Mouse (Mus musculus) heart, adult 2 months (tissue): ENCODE measurements around the gene Rfx5.

Source experiments
- EP300 ChIP-seq: fragments of 200-500 bp; IDR thresholded peaks from 2 replicates; pipeline ENCODE4 v1.6.1; 2011; ENCODE audit warnings: low read depth, low read length, control low read depth; ENCODE audit not compliant: insufficient read depth
- POLR2A ChIP-seq: fragments of 200-500 bp; IDR thresholded peaks from 2 replicates; pipeline ENCODE4 v1.6.1; 2011; ENCODE audit warnings: mild to moderate bottlenecking, low read depth, low read length, control low read depth; ENCODE audit not compliant: insufficient read depth

DNA sequence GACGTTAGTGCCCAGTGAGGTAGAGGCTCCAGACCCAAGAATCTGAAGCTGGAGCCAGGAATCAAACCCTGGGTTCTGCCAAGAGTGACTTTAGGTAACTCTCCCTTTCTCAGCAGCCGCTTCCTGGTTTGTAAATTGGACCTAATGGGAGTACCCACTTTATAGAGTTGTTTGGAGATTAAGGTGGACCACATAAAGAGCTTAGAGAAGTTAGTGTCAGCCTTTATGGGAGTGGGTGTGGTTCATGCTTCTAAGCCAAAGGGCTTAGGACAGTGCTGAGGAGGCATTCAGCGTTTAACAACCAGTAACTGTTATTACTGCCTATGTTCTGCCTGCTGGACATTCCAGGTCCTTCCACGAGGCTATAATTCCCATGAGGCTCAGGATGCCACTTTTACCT, 35.0 kb upstream of the Rfx5 start:
- TF ChIP-seq EP300 (no peak), POLR2A (no peak)
